Mouse (Mus musculus): ENCODE measurements around the gene Iqsec3. TPM values are rescaled to one million over a fixed set of nuclear protein-coding genes. Genes with fewer than 3 reads are reported as not detected.

The Iqsec3 gene
- polyA plus RNA-seq, 1 experiment from 2014 or later = 0.22 TPM

GRCm38 (mm10) chr6:121453776-121454175, 19.7 kb downstream of the Iqsec3 start:
- Histone ChIP-seq H3K27me3 (no peaks in the 10 kb centered on the region), H3K9ac (no peak overlapping the region), H3K9me3 (no peaks in the 10 kb centered on the region), H3K4me3 (no peak overlapping the region), H3K4me1 (peaks cover 10% of the 10 kb centered on the region; the same call in 1 of the 2 replicates), H3K4me2 (no peak overlapping the region), H3K27ac (no peak overlapping the region), H3K36me3 (no peaks in the 10 kb centered on the region)
- no peak for ATAC-seq (ENCODE audit: insufficient number of reproducible peaks, low FRiP score, low TSS enrichment, low read depth)
- WGBS = 34% methylated on average over 7 of the region's 7 CpGs

DNA sequence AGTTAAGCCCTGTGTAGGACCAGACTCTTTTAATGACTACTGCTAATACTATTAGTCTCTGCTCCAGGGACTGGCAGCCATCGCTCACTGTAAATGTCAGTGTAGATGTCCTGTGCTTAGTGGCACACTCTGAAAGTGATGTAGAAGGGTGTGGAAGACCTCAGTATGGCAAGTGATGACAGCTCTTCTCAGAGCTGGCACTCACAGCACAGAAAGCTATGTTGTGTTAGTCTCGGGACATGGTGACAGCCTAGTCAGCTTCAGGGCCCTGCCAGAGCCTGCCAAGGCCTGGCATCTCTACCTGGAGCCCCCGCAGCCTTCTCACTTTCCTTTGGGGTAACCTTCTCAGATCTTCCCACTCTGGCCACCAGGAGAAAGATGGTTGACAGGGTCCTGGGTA, 21.8 kb downstream of the Iqsec3 start:
- no peak overlapping the region for H3K9ac ChIP-seq
- no peaks in the 10 kb centered on the region for H3K9me3 ChIP-seq
- H3K27me3 ChIP-seq = no peaks in the 10 kb centered on the region
- H3K36me3 ChIP-seq = no peaks in the 10 kb centered on the region
- no peak overlapping the region for H3K4me3 ChIP-seq
- H3K4me1 ChIP-seq = peaks cover 10% of the 10 kb centered on the region; the same call in 1 of the 2 replicates
- ATAC-seq (ENCODE audit: insufficient number of reproducible peaks, low FRiP score, low TSS enrichment, low read depth) = no peak
- no peak overlapping the region for H3K27ac ChIP-seq
- 88% methylated on average over 3 of the region's 3 CpGs for WGBS
- H3K4me2 ChIP-seq = no peak overlapping the region

- no peaks in the 10 kb centered on the region for H3K27me3 ChIP-seq
- H3K4me1 ChIP-seq = no peaks in the 10 kb centered on the region
- no peaks in the 10 kb centered on the region for H3K36me3 ChIP-seq
- no peak overlapping the region for H3K4me3 ChIP-seq
- no peak overlapping the region for H3K9ac ChIP-seq
- no peak for ATAC-seq (ENCODE audit: insufficient number of reproducible peaks, low FRiP score, low TSS enrichment, low read depth)
- no peak overlapping the region for H3K4me2 ChIP-seq
- H3K9me3 ChIP-seq = no peaks in the 10 kb centered on the region
- no peak overlapping the region for H3K27ac ChIP-seq
- 20% methylated on average over 5 of the region's 5 CpGs for WGBS
Observed at GRCm38 (mm10) chr6:121440696-121441220, 32.7 kb downstream of the Iqsec3 start.

- 51% methylated on average over 6 of the region's 6 CpGs for WGBS
- Histone ChIP-seq H3K9ac (no peak overlapping the region), H3K27me3 (peaks cover 7% of the 10 kb centered on the region; the same call in 1 of the 2 replicates), H3K9me3 (no peaks in the 10 kb centered on the region), H3K4me3 (no peak overlapping the region), H3K4me2 (no peak overlapping the region), H3K27ac (no peak overlapping the region), H3K36me3 (no peaks in the 10 kb centered on the region), H3K4me1 (no peaks in the 10 kb centered on the region)
- no peak for ATAC-seq (ENCODE audit: insufficient number of reproducible peaks, low FRiP score, low TSS enrichment, low read depth)
Observed at GRCm38 (mm10) chr6:121424830-121425229, 48.6 kb downstream of the Iqsec3 start.

DNA sequence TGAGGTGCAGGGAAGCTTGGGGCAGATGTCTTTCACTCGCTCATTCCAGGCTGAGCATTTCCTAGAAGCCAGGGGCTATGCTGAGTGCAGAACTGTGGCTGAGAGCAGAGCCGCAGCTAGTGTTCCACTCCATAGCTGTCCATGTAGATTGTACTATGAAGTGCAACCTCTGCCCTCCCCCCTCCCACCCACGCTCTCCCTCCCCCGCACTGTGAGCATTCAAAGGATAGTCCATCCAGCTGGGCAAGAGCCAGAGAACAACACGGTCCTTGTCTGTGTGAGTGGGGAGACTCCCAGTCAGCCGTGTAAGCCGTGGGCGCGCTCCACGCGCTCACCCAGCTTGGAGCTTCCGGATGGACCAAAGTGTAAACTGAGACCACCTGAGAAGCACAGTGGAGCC, 49.1 kb downstream of the Iqsec3 start:
- ATAC-seq (ENCODE audit: insufficient number of reproducible peaks, low FRiP score, low TSS enrichment, low read depth) = no peak
- WGBS = 46% methylated on average over 12 of the region's 12 CpGs

GRCm38 (mm10) chr6:121412558-121413297, 60.8 kb downstream of the Iqsec3 start:
- H3K27me3 ChIP-seq = peaks cover 61% of the 10 kb centered on the region
- WGBS = 2% methylated on average over 44 of the region's 46 CpGs
- no peaks in the 10 kb centered on the region for H3K9me3 ChIP-seq
- peak overlapping the region; percentile 25 for H3K4me3 ChIP-seq
- H3K27ac ChIP-seq = no peak overlapping the region
- ATAC-seq (ENCODE audit: insufficient number of reproducible peaks, low FRiP score, low TSS enrichment, low read depth) = no peak
- peaks cover 9% of the 10 kb centered on the region; the same call in 1 of the 2 replicates for H3K4me1 ChIP-seq
- H3K9ac ChIP-seq = no peak overlapping the region
- no peaks in the 10 kb centered on the region for H3K36me3 ChIP-seq
- peak overlapping the region; percentile 33 for H3K4me2 ChIP-seq

More for the DNA sequence above, 49.1 kb downstream of the Iqsec3 start:
- no peaks in the 10 kb centered on the region for H3K9me3 ChIP-seq
- H3K4me2 ChIP-seq = no peak overlapping the region
- H3K9ac ChIP-seq = no peak overlapping the region
- no peak overlapping the region for H3K4me3 ChIP-seq
- H3K36me3 ChIP-seq = no peaks in the 10 kb centered on the region
- H3K27ac ChIP-seq = no peak overlapping the region
- peaks cover 7% of the 10 kb centered on the region; the same call in 1 of the 2 replicates for H3K27me3 ChIP-seq
- H3K4me1 ChIP-seq = no peaks in the 10 kb centered on the region

DNA sequence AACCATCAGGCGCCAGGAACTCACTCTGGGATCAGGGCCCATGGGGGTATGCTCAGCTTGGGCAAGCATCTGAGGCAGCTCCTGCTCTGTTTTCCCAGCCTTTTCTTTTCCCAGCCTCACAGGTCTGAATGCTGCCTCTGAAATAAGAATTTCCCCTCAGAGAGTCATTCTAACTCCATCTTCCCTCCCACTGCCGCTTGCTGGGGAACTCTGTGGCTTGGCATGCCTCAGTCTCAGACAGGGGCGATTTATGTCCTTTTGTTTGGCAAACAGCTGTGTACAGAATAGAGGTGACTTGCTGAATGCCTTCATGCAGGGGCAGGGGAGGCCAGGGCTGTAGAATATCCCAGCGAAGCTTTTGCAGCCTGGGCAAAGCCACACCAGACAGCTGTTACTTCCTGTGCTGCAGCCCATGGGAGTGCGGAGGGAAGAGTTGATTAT, 65.9 kb downstream of the Iqsec3 start:
- H3K9me3 ChIP-seq = no peaks in the 10 kb centered on the region
- no peak for ATAC-seq (ENCODE audit: insufficient number of reproducible peaks, low FRiP score, low TSS enrichment, low read depth)
- no peak overlapping the region for H3K27ac ChIP-seq
- peaks cover 33% of the 10 kb centered on the region for H3K27me3 ChIP-seq
- no peak overlapping the region for H3K4me2 ChIP-seq
- H3K4me3 ChIP-seq = no peak overlapping the region
- H3K9ac ChIP-seq = no peak overlapping the region
- H3K36me3 ChIP-seq = no peaks in the 10 kb centered on the region
- 29% methylated on average over 5 of the region's 5 CpGs for WGBS
- peaks cover 2% of the 10 kb centered on the region for H3K4me1 ChIP-seq

DNA sequence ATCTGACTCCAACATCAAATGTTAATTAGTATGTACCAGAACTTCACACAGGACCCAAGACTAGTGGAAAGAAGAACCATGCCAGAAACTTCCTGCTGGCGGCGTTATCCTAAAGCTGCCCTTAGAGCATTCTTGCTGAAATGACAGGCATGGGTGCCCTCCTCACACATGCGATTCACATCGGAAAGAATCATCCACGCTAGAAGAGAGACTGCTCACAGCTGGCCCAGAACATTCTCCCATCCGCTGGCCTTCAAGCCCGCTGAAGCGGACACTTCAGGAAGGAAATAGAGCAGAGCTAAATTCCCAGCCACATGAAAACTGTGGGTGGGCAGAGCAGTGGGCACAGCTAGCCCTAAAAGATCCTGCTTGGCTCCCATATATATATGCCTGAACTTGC, 68.2 kb downstream of the Iqsec3 start:
- no peak for ATAC-seq (ENCODE audit: insufficient number of reproducible peaks, low FRiP score, low TSS enrichment, low read depth)

GRCm38 (mm10) chr6:121402661-121403244, 70.7 kb downstream of the Iqsec3 start:
- Histone ChIP-seq H3K27me3 (no peaks in the 10 kb centered on the region), H3K4me1 (no peaks in the 10 kb centered on the region; the same call in 1 of the 2 replicates), H3K4me3 (no peak overlapping the region), H3K27ac (no peak overlapping the region), H3K36me3 (no peaks in the 10 kb centered on the region), H3K9ac (no peak overlapping the region), H3K4me2 (no peak overlapping the region), H3K9me3 (no peaks in the 10 kb centered on the region)
- ATAC-seq (ENCODE audit: insufficient number of reproducible peaks, low FRiP score, low TSS enrichment, low read depth) = no peak
- WGBS = 78% methylated on average over 8 of the region's 8 CpGs

More for the DNA sequence above, 68.2 kb downstream of the Iqsec3 start:
- Histone ChIP-seq H3K27me3 (peaks cover 11% of the 10 kb centered on the region; the same call in 1 of the 2 replicates), H3K36me3 (no peaks in the 10 kb centered on the region), H3K9ac (no peak overlapping the region), H3K27ac (no peak overlapping the region), H3K4me2 (no peak overlapping the region), H3K4me1 (no peaks in the 10 kb centered on the region; the same call in 1 of the 2 replicates), H3K4me3 (no peak overlapping the region), H3K9me3 (no peaks in the 10 kb centered on the region)
- WGBS = 91% methylated on average over 8 of the region's 8 CpGs

GRCm38 (mm10) chr6:121401826-121402660, 71.4 kb downstream of the Iqsec3 start:
- ATAC-seq (ENCODE audit: insufficient number of reproducible peaks, low FRiP score, low TSS enrichment, low read depth) = no peak
- 82% methylated on average over 14 of the region's 14 CpGs for WGBS
- no peak overlapping the region for H3K9ac ChIP-seq

GRCm38 (mm10) chr6:121401140-121401539, 72.3 kb downstream of the Iqsec3 start:
- H3K4me2 ChIP-seq = no peak overlapping the region
- H3K9me3 ChIP-seq = no peaks in the 10 kb centered on the region
- 89% methylated on average over 6 of the region's 6 CpGs for WGBS
- no peak overlapping the region for H3K27ac ChIP-seq
- no peaks in the 10 kb centered on the region for H3K4me1 ChIP-seq
- no peak overlapping the region for H3K9ac ChIP-seq
- no peaks in the 10 kb centered on the region for H3K36me3 ChIP-seq
- H3K4me3 ChIP-seq = no peak overlapping the region
- no peak for ATAC-seq (ENCODE audit: insufficient number of reproducible peaks, low FRiP score, low TSS enrichment, low read depth)
- H3K27me3 ChIP-seq = no peaks in the 10 kb centered on the region

More at GRCm38 (mm10) chr6:121401826-121402660, 71.4 kb downstream of the Iqsec3 start:
- no peak overlapping the region for H3K27ac ChIP-seq
- H3K4me3 ChIP-seq = no peak overlapping the region
- no peaks in the 10 kb centered on the region for H3K4me1 ChIP-seq
- no peak overlapping the region for H3K4me2 ChIP-seq
- no peaks in the 10 kb centered on the region for H3K36me3 ChIP-seq
- H3K27me3 ChIP-seq = no peaks in the 10 kb centered on the region
- H3K9me3 ChIP-seq = no peaks in the 10 kb centered on the region

Measured in limb, embryonic 15.5 days (tissue).